Mouse (Mus musculus): ENCODE measurements at regions not wholly inside any gene's neighbourhood (a gene's known extent, or its start where the extent isn't known, plus 50 kb on each side); places are given as distances from the start of the nearest gene placed in this dataset.

DNA sequence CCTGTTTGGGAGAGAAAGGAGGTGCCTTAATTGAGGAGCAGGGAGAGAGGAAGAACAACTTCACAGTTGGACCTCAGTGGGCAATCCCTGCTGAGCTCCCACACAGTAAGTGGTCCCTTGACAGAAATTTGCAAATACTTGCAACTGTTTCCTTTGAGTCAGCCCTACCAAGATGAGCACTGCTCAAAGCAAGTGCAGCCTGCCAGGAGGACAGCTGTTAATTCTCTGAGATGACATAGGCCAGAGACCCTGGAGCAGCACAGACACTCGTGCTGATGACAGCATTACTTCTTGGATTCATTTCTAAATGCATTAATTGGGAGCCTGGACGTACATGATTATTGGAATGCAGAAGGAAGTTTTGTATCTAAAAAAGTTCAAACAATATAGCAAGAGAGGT lies 215.1 kb upstream of the Tas2r119 start:
- no peaks in the 10 kb centered on the region for H3K4me1 ChIP-seq
- H3K27ac ChIP-seq: no peak overlapping the region
- no peaks in the 10 kb centered on the region for H3K27me3 ChIP-seq (replicated peaks)
- H3K9me3 ChIP-seq: no peaks in the 10 kb centered on the region
- no peak; the same call in 1 of the 2 replicates for ATAC-seq (ENCODE audit: insufficient read depth, low FRiP score, low read depth)
- H3K4me2 ChIP-seq: no peak overlapping the region
- H3K4me3 ChIP-seq (replicated peaks): no peak overlapping the region
- no peaks in the 10 kb centered on the region for H3K36me3 ChIP-seq
- H3K9ac ChIP-seq: no peak overlapping the region
- WGBS: 34% methylated on average over 2 of the region's 2 CpGs

DNA sequence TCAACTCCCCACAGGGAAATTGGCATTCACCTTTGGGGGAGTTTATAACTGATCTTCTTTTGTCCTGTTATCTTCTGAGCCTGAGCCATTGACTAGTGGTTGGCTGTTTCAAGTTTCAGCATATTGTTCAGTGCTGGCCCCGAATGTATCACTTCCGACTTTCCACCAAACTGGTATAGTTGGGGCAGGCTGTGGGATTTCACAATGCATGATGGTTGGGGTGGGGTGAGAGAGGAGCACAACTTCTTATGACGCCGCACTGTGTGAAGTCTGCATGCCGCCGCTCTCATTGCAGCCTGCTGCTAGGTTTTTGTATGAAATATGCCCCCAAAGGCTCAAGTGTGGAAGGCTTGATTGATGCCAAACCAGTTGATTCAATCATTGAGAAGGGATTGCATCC lies 212.2 kb upstream of the Tas2r119 start:
- H3K27me3 ChIP-seq (replicated peaks): no peaks in the 10 kb centered on the region
- H3K9me3 ChIP-seq: no peaks in the 10 kb centered on the region
- no peaks in the 10 kb centered on the region for H3K36me3 ChIP-seq
- no peak overlapping the region for H3K4me2 ChIP-seq
- no peak overlapping the region for H3K27ac ChIP-seq
- WGBS: 94% methylated on average over 6 of the region's 6 CpGs
- no peak overlapping the region for H3K9ac ChIP-seq
- H3K4me3 ChIP-seq (replicated peaks): no peak overlapping the region
- no peaks in the 10 kb centered on the region for H3K4me1 ChIP-seq
- ATAC-seq (ENCODE audit: insufficient read depth, low FRiP score, low read depth): no peak

DNA sequence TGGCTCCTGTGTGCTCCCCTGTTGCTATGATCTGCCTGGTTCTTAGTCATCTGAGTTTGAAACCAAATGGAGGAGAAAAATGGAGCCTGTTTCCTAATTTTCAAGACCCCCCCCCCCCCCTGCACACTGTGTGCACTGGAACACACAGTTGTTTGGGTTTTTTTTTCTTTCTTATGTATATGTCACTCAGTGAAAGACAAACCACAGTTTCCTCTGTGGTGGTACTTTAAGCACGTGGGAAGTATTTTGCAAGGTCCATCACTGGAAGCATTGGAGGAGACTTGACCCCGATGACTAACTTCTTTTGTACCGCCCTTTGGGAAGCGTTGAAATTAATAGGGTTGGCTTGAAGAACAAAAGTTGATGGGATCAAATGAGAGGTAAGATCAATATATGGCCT lies 211.5 kb upstream of the Tas2r119 start:
- no peak overlapping the region for H3K4me2 ChIP-seq
- H3K4me3 ChIP-seq (replicated peaks): no peak overlapping the region
- no peak overlapping the region for H3K27ac ChIP-seq
- no peaks in the 10 kb centered on the region for H3K27me3 ChIP-seq (replicated peaks)
- H3K9ac ChIP-seq: no peak overlapping the region
- no peaks in the 10 kb centered on the region for H3K36me3 ChIP-seq
- 80% methylated on average over 4 of the region's 4 CpGs for WGBS
- ATAC-seq (ENCODE audit: insufficient read depth, low FRiP score, low read depth): no peak
- H3K9me3 ChIP-seq: no peaks in the 10 kb centered on the region
- H3K4me1 ChIP-seq: no peaks in the 10 kb centered on the region

DNA sequence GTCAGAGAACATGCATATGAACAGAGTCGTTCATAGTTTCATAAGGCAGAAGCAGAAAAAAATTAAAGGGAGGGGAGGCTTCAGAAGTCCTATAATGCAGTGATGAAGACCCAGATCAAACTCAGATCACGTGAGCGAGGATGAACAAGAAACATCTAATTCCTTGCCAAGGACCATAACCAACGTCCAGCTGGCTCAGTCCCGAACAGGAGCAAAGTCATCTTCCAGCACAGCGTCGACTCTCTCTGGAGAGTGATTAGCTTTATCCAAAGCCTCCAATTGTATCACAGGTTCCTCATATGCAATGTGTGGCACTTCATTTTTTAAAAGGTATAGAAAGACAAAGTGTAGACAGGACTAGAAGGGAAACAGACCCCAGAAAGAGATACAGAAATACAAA lies 204.2 kb upstream of the Tas2r119 start:
- no peak overlapping the region for H3K4me2 ChIP-seq
- H3K9ac ChIP-seq: no peak overlapping the region
- H3K4me3 ChIP-seq (replicated peaks): no peak overlapping the region
- H3K27me3 ChIP-seq (replicated peaks): no peaks in the 10 kb centered on the region
- no peaks in the 10 kb centered on the region for H3K9me3 ChIP-seq
- 87% methylated on average over 7 of the region's 7 CpGs for WGBS
- H3K4me1 ChIP-seq: no peaks in the 10 kb centered on the region
- no peaks in the 10 kb centered on the region for H3K36me3 ChIP-seq
- H3K27ac ChIP-seq: no peak overlapping the region
- ATAC-seq (ENCODE audit: insufficient read depth, low FRiP score, low read depth): no peak

DNA sequence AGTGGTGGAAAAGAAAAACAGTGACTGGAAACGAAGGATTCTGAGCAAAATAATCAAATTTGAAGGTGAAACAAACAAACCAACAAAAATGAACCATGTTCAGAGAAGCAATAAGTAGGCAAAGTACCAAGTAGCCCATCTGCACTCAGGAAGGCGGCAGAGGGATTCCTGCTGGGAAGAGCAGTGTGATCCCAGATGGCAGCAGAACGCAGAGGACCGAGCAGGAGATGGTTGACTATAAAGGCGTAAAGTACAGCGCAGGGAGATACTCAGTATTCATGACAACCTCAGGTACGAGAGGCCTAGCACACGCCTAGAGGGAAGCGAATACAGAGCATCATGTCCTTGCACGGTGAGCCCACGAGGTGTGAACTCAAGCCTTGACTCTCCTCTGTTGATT lies 203.2 kb upstream of the Tas2r119 start:
- Histone ChIP-seq H3K4me2 (no peak overlapping the region), H3K4me1 (no peaks in the 10 kb centered on the region), H3K36me3 (no peaks in the 10 kb centered on the region), H3K9ac (no peak overlapping the region), H3K9me3 (no peaks in the 10 kb centered on the region), H3K27me3 (replicated peaks) (no peaks in the 10 kb centered on the region), H3K27ac (no peak overlapping the region), H3K4me3 (replicated peaks) (no peak overlapping the region)
- WGBS: 90% methylated on average over 11 of the region's 11 CpGs
- no peak for ATAC-seq (ENCODE audit: insufficient read depth, low FRiP score, low read depth)

DNA sequence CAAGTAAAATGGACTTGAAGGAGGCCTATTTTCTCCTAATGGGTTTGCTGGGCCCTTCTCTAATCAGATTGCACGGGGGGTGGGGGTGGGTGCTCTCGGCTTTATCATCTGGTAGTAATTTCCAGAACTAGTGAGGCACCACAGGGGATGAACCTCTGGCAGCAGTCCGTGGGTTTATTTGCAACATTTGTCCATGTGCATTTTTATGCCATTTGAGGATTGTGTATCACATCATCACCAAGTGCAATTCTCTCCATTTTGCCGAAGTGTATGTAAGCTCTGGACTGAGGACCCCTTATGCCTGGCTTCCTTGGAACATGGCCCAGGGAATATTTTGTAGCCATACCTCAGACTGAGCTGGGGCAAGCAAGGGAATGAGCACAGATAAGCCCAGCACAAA lies 200.6 kb upstream of the Tas2r119 start:
- Histone ChIP-seq H3K4me2 (no peak overlapping the region), H3K36me3 (no peaks in the 10 kb centered on the region), H3K9ac (no peak overlapping the region), H3K4me1 (no peaks in the 10 kb centered on the region), H3K9me3 (no peaks in the 10 kb centered on the region), H3K27ac (no peak overlapping the region), H3K27me3 (replicated peaks) (no peaks in the 10 kb centered on the region), H3K4me3 (replicated peaks) (no peak overlapping the region)
- 62% methylated on average over 4 of the region's 4 CpGs for WGBS
- ATAC-seq (ENCODE audit: insufficient read depth, low FRiP score, low read depth): no peak

DNA sequence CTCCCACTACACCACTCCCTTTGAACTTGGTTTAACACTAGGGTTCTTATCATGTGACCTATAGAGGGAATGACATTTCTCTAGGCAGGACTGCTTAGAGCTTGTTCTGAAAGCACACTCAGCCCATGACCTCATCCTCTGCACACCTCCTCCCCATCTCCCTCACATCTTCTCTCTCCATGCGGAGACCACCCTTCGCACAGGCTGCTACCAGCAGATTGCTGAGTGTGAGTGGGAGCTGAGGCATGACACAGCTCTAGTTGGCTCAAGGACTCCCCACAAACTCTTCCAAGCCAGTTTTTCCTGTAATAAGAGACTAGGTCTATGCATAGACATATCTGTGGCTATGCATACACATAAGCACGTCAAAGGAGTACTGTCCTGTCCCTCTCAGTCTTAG lies 199.5 kb upstream of the Tas2r119 start:
- 79% methylated on average over 3 of the region's 3 CpGs for WGBS
- Histone ChIP-seq H3K4me2 (no peak overlapping the region), H3K36me3 (no peaks in the 10 kb centered on the region), H3K27me3 (replicated peaks) (no peaks in the 10 kb centered on the region), H3K9ac (no peak overlapping the region), H3K27ac (no peak overlapping the region), H3K4me1 (no peaks in the 10 kb centered on the region), H3K4me3 (replicated peaks) (no peak overlapping the region), H3K9me3 (no peaks in the 10 kb centered on the region)
- no peak for ATAC-seq (ENCODE audit: insufficient read depth, low FRiP score, low read depth)

DNA sequence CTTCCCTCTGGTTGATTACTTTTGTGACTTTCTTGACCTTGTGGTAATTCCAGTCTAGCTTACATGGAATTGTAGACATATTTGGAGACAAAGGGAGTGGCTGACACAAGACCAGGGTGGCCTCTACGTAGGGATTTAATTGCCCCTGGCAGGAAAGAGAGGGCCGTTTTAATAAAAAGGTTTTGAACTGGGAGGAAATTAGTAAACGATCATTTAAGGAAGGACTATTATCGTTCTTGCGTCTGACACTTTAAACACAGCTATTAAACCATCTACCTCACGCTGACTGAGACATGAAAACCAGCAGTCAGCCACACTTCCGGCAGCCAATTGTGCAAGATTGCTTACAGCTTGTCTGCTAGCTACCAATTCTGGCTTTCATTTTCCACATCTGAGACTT lies 197.1 kb upstream of the Tas2r119 start:
- Histone ChIP-seq H3K27ac (no peak overlapping the region), H3K4me1 (no peaks in the 10 kb centered on the region), H3K27me3 (replicated peaks) (no peaks in the 10 kb centered on the region), H3K4me3 (replicated peaks) (no peak overlapping the region), H3K9me3 (no peaks in the 10 kb centered on the region), H3K4me2 (no peak overlapping the region), H3K36me3 (no peaks in the 10 kb centered on the region), H3K9ac (no peak overlapping the region)
- no peak for ATAC-seq (ENCODE audit: insufficient read depth, low FRiP score, low read depth)
- WGBS: 57% methylated on average over 7 of the region's 7 CpGs

DNA sequence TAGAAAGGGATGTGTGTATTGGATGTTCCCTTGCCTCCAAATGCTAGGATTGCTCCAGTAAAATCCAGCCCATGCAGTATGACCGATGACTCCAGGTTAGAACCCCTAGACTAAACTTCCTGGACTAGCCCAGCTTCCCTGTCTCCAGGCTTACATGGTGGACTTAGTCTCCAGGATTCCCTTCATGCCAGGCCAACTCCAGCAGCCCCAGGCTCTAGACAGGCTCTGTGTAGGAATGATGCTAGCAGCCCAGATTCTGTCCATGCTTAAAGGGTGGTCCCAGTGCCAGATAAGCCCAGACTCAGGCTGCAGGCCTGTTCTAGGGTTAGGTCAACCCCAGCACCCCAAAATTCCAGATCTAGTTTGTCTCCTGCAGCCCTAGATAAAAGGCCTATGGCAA lies 196.3 kb upstream of the Tas2r119 start:
- no peak for ATAC-seq (ENCODE audit: insufficient read depth, low FRiP score, low read depth)
- H3K9ac ChIP-seq: no peak overlapping the region
- H3K27ac ChIP-seq: no peak overlapping the region
- H3K4me1 ChIP-seq: no peaks in the 10 kb centered on the region
- no peaks in the 10 kb centered on the region for H3K36me3 ChIP-seq
- no peaks in the 10 kb centered on the region for H3K9me3 ChIP-seq
- no peak overlapping the region for H3K4me3 ChIP-seq (replicated peaks)
- no peaks in the 10 kb centered on the region for H3K27me3 ChIP-seq (replicated peaks)
- 91% methylated on average over 1 of the region's 1 CpGs for WGBS
- no peak overlapping the region for H3K4me2 ChIP-seq

DNA sequence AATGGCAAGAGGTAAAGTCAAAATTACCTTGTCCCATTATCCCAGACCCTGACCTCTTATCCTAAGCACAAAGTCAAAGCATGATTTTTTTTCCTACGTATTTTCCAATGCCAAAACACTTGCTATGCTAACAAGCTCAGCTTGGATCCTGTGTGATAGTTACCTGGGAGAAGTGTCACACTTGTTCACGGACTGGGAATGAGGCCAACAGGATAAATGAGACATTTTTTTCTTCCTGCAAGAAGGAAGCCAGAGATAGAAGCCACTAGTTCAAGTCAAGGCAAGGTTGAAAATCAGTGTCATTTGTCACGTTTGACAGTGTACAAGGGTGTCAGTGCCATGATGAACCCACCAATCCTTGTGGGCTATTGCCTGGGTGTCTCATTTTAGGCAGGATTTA lies 189.8 kb upstream of the Tas2r119 start:
- Histone ChIP-seq H3K27ac (no peak overlapping the region), H3K9ac (no peak overlapping the region), H3K9me3 (no peaks in the 10 kb centered on the region), H3K4me3 (replicated peaks) (no peak overlapping the region), H3K4me1 (no peaks in the 10 kb centered on the region), H3K4me2 (no peak overlapping the region), H3K27me3 (replicated peaks) (no peaks in the 10 kb centered on the region), H3K36me3 (no peaks in the 10 kb centered on the region)
- 66% methylated on average over 3 of the region's 3 CpGs for WGBS
- no peak for ATAC-seq (ENCODE audit: insufficient read depth, low FRiP score, low read depth)

DNA sequence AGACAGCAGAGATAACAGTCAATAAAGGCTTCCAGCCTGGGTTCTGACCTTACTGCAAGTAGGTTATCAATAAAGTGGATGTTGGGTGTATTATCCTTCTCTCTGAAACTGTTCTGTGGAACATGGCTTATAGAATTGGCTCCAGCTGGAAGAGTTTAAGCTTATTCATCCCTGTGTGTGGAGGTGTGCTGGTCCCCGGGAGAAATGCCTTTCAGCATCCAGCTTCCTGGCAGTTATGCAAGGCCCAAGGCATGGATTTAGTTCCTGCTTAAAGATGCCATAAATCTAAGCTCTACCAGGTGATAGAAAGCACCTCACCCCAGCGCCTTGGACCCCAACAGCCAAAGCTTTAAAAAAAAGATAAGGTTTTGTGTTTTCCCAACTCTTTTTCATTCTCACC lies 188.0 kb upstream of the Tas2r119 start:
- H3K4me1 ChIP-seq: no peaks in the 10 kb centered on the region
- ATAC-seq (ENCODE audit: insufficient read depth, low FRiP score, low read depth): no peak
- no peak overlapping the region for H3K9ac ChIP-seq
- H3K27me3 ChIP-seq (replicated peaks): no peaks in the 10 kb centered on the region
- WGBS: 65% methylated on average over 2 of the region's 2 CpGs
- H3K36me3 ChIP-seq: no peaks in the 10 kb centered on the region
- H3K4me2 ChIP-seq: no peak overlapping the region
- no peak overlapping the region for H3K4me3 ChIP-seq (replicated peaks)
- no peak overlapping the region for H3K27ac ChIP-seq
- no peaks in the 10 kb centered on the region for H3K9me3 ChIP-seq

DNA sequence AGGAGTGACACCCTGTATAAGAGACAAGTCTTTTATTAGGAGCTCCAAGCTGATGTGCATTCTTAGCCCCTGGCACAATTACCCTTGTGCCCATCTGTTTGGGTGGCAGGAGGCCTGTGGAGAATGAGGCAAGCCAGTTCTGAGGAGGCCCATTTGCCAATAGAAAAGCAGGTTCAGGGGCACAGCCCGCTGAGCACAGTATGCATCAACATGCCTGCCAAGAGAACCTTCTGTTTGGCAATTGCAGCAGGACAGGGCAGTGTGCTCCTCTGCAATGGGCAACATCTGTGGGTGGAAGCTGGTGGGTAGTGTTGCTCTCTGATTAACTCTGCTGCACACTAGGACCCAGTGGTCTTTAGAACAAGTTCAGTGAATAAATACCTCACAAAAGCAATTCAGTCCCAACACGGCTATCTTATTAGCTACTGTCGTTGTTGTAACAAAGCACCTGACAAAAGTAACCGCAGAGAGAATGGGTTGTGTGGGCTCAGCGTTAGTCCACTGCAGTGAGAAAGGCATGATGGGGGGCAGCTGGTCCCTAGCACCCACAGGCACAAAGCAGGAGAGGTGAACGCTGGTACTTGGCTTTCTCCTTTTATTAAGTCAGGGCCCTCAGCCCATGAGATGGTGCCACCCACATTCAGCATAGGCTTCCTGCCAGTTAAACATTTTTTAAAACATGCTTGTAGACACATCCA lies 187.3 kb upstream of the Tas2r119 start:
- Histone ChIP-seq H3K27me3 (replicated peaks) (no peaks in the 10 kb centered on the region), H3K4me1 (no peaks in the 10 kb centered on the region), H3K36me3 (no peaks in the 10 kb centered on the region), H3K9me3 (no peaks in the 10 kb centered on the region), H3K4me3 (replicated peaks) (no peak overlapping the region), H3K4me2 (no peak overlapping the region), H3K9ac (no peak overlapping the region), H3K27ac (no peak overlapping the region)
- WGBS: 73% methylated on average over 6 of the region's 6 CpGs
- no peak for ATAC-seq (ENCODE audit: insufficient read depth, low FRiP score, low read depth)

DNA sequence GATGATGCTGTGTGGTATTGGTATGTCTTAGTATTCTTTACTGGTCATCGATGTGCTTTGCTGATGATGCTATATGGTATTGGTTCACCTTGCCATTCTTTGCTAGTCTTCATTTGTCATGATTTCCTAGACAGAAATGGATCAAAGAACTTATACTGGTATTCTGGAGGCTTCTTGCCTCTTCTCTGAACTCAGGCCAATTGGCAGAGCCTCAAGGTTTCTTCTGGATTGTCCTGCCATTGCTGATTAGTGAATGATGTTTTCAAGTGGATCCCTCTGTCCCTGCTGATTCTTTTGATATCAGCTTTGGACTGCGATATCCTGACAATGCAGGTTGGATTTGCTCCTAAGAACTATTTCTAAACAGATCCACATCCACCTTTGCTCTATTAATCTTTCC lies 179.1 kb upstream of the Tas2r119 start:
- WGBS: 89% methylated on average over 2 of the region's 2 CpGs
- no peak overlapping the region for H3K4me2 ChIP-seq
- H3K9me3 ChIP-seq: no peaks in the 10 kb centered on the region
- H3K27ac ChIP-seq: no peak overlapping the region
- H3K9ac ChIP-seq: no peak overlapping the region
- H3K27me3 ChIP-seq (replicated peaks): no peaks in the 10 kb centered on the region
- no peak for ATAC-seq (ENCODE audit: insufficient read depth, low FRiP score, low read depth)
- H3K36me3 ChIP-seq: no peaks in the 10 kb centered on the region
- H3K4me3 ChIP-seq (replicated peaks): no peak overlapping the region
- no peaks in the 10 kb centered on the region for H3K4me1 ChIP-seq

Measured in stomach, embryonic 15.5 days (tissue).